Mouse (Mus musculus) E14TG2a.4 (cell line): ENCODE data around the gene Hcn4.

Source experiments
- CTCF ChIP-seq: conservative IDR thresholded peaks from 2 replicates; pipeline ENCODE4 v1.5.1; 2014; ENCODE audit warnings: low read length
- NANOG ChIP-seq: IDR thresholded peaks from 2 replicates; pipeline ENCODE4 v1.6.1; 2014; ENCODE audit warnings: borderline replicate concordance, low read length, mixed read lengths
- POU5F1 ChIP-seq: IDR thresholded peaks from 2 replicates; pipeline ENCODE4 v1.6.1; 2014; ENCODE audit warnings: low read length, borderline replicate concordance

DNA sequence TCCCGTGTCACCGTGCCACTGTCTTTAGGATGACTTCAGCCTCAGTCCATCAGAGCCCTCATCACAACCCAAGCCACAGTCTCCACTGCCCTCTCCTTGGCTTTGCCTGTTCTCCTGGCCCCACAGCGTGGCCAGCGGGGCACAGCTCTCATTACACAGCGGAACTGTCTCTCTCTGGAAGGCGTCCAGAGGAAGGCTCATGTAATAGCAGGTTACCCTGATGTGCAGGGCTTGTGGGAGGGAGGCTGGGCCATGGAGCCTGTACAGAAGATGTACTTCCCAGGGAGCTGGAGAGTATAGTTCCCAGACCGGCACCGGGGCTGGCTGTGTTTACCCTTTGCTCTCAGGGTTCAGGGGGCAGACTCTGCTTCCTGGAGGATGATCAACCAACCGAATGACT is 6.8 kb upstream of the Hcn4 start:
- no peak for TF ChIP-seq CTCF
- no peak for TF ChIP-seq POU5F1
- TF ChIP-seq NANOG = no peak
